Mouse (Mus musculus) brown adipose tissue, adult 24 weeks (tissue): ENCODE measurements around the gene D16Ertd472e. TPM values are rescaled to one million over a fixed set of nuclear protein-coding genes. Genes with fewer than 3 reads are reported as not detected.

Experiments used
- polyA plus RNA-seq: library from polyadenylated mRNA; stranded (reverse); fragments of >200 nt; gene quantifications from 2 replicates; pipeline ENCODE4 v1.2.4, GENCODE M21; 2012; ENCODE audit not compliant: missing spikeins, insufficient read depth, insufficient read length

The D16Ertd472e gene
- polyA plus RNA-seq, 1 experiment: 9.4 TPM

Other genes starting within 250 kb of the D16Ertd472e start
- 30.2 and 39.9 TPM in 2 replicates for gene Btg3, start 199.5 kb downstream of the D16Ertd472e start, polyA plus RNA-seq